Mouse (Mus musculus) gastrocnemius, postnatal 10 days (tissue): ENCODE measurements around the gene Il9r. TPM values are rescaled to one million over a fixed set of nuclear protein-coding genes. Genes with fewer than 3 reads are reported as not detected.
"Not testable (repeated sequence)": the region's sequence is repeated elsewhere in the genome, so short reads cannot be mapped to it uniquely, and the experiment has no call there.

Experiments
- DNase-seq: peaks from one replicate; pipeline ENCODE4 v3.0.0; 2021; ENCODE audit warnings: mixed read lengths
- total RNA-seq, 2 experiments: library from RNA; stranded (reverse); gene quantifications; 2 replicates each; pipeline ENCODE4 v1.2.3; 2021

The Il9r gene
- total RNA-seq, 2 experiments from 2014 or later = not detected

- peak; percentile 89 for DNase-seq
Measured at GRCm38 (mm10) chr11:32226124-32226871, 26.2 kb upstream of the Il9r start, which contains the start of gene Mpg. Gene Mpg (plus strand): TSS chr11:32226505.

GRCm38 (mm10) chr11:32225222-32226104 lies 25.4 kb upstream of the Il9r start:
- peak; percentile 47 for DNase-seq

GRCm38 (mm10) chr11:32224468-32225139 lies 24.5 kb upstream of the Il9r start:
- peak; percentile 85 for DNase-seq

- no peak for DNase-seq
Measured at GRCm38 (mm10) chr11:32223297-32223967, 23.4 kb upstream of the Il9r start.

GRCm38 (mm10) chr11:32222570-32223194 lies 22.6 kb upstream of the Il9r start:
- DNase-seq = no peak

GRCm38 (mm10) chr11:32221951-32222409 lies 21.9 kb upstream of the Il9r start, which contains the start of gene Rhbdf1:
Gene Rhbdf1 (minus strand): TSS chr11:32222300.
- peak; percentile 79 for DNase-seq

- peak; percentile 68 for DNase-seq
Measured at GRCm38 (mm10) chr11:32221225-32221950, 21.3 kb upstream of the Il9r start.

- DNase-seq = no peak
Measured at GRCm38 (mm10) chr11:32220607-32221224, 20.6 kb upstream of the Il9r start.

GRCm38 (mm10) chr11:32219287-32219686 lies 19.2 kb upstream of the Il9r start:
- DNase-seq = no peak

GRCm38 (mm10) chr11:32218501-32219050 lies 18.5 kb upstream of the Il9r start:
- DNase-seq = no peak

GRCm38 (mm10) chr11:32216851-32217250 lies 16.8 kb upstream of the Il9r start:
- peak; percentile 73 for DNase-seq

GRCm38 (mm10) chr11:32215372-32216162 lies 15.5 kb upstream of the Il9r start:
- no peak for DNase-seq

GRCm38 (mm10) chr11:32210623-32211022 lies 10.5 kb upstream of the Il9r start:
- no peak for DNase-seq

- DNase-seq = peak; percentile 93
Measured at GRCm38 (mm10) chr11:32205058-32205873, 5.2 kb upstream of the Il9r start, which contains the start of gene Snrnp25. Gene Snrnp25 (plus strand): TSS chr11:32205415.

GRCm38 (mm10) chr11:32201922-32202685 lies 2.0 kb upstream of the Il9r start:
- no peak for DNase-seq

GRCm38 (mm10) chr11:32200992-32201391 lies 913 bp upstream of the Il9r start:
- not testable (repeated sequence) for DNase-seq

- no peak for DNase-seq
Measured at GRCm38 (mm10) chr11:32199230-32199629, 849 bp downstream of the Il9r start.
